Mouse (Mus musculus) spleen, postnatal 36 days (tissue): ENCODE measurements around the gene Mxra7.
A peak's percentile ranks its signal among the peaks of the same experiment; 100 is the strongest.

ENCODE experiments used
- DNase-seq, 2 experiments: peaks; one replicate each; pipeline ENCODE4 v3.0.0; 2022; ENCODE audit warnings: low spot score in 2 of 2, mixed read lengths in 1 of 2

Gene Mxra7

DNA sequence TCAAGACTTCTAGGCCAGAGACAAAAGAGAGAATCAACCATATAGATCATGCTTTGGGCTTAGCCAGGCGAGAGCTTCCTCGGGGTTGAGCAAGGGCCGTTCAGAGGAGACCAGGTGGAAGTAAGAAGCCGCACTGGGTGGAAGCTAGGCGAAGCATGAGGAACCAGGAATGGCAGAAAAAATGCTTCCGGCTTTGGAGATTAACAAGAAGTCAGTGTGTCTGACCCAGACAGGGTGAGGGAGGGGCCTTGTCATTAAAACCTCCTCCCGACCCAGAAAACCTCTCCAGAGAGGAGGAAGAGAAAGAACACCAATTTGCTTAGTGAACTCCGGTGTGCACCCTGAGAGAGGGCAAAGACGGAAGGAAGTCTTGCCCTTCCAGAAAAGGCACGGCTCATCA lies 43.6 kb downstream of the Mxra7 start:
- no peak for DNase-seq

DNA sequence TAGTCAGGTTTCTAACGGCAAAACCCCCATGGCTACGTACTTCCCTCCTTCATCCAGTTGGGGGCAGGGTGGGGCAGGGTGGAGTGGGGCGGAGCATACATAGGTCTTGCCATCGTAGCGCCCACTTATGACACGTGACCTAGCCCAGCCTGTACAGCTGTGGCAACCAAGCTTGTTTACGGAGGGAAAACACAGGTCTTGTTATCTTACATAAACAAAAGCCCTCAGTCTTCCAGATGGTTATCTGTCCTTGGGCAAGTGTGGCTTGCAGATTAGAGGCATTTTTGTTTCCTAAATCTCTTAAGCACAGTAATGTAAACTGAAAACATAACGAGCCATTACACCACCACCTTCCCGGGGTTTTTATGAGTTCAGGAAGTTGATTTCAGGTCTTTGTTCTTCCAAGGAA lies 45.1 kb downstream of the Mxra7 start:
- peak; percentile 68 to 69 for DNase-seq

DNA sequence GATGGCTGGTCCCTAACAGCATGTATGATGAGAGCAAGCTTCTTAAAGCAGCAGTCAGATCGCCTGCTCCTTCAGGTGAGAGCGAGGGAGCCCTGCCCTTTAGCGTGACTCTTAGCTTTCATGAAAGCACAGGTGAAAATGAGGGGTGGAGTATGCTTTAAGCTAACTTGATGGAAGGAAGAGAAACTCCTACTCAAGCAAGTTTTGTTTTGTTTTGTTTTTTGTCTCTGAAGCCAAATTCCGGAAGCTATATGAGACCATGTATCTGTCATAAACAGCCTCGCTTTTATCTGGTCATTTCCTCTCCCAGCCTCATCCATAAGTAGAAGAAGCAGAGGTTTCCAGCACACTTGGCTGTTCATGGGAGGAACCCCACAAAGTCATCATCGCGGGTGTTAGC lies 52.4 kb downstream of the Mxra7 start, which contains the start of gene St6galnac1:
Gene St6galnac1, minus strand, starts transcription at position 101 of the 400 bp plus-strand sequence.
- DNase-seq: no peak

DNA sequence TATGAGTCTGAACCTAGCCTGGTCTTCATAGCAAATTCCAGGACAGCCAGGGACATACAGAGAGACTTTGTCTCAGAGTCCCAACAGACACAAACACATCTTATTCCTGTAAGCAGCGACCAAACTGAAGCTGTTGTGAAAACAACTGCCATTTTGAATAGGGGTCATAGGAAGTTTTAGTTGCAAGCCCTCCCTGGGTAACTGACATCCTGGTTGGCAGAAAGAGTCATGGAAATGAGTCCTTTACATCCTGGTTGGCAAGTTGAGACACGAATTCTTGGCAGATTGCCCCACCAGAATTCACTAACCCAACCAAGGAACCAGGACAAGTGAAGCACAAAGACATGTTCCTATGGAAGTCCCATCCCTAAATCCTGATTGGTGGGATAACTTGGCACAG lies 54.6 kb downstream of the Mxra7 start:
- no peak for DNase-seq

DNA sequence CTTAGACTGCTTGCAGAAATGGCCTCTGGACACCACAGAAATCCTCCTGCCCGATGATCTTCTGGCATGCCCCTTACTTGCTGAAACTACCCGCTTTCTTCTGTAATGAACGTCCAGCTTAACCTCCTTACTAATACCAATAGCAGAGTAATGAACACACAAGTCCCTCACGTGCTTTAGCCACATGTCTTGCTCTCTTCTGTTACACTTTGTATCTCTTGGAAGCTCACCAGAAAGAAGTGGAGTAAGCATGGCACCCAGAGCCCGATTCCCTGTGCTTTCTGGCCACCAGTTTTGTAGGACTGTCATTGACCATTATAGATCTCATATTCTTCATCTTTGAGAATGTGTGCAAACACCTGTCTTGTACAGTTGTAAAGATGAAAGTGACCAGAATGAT lies 58.0 kb downstream of the Mxra7 start:
- no peak for DNase-seq

DNA sequence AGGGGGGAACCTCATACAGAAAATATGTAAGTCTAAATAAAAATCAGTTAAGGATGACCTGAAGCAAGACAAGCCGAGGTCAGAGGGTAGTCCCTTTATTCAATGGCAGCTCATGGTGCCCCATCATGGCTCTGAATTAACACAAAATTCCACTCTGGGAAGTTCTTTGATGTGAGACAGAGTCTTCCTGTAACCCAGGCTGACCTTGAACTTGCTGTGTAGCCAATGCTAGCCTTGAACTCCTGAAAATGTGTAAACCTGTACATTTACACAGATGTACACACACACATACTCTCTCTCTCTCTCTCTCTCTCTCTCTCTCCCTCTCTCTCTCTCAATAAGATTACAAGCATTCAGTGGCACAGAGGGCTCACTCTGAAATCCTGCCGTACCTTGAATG lies 62.9 kb downstream of the Mxra7 start:
- DNase-seq: no peak

DNA sequence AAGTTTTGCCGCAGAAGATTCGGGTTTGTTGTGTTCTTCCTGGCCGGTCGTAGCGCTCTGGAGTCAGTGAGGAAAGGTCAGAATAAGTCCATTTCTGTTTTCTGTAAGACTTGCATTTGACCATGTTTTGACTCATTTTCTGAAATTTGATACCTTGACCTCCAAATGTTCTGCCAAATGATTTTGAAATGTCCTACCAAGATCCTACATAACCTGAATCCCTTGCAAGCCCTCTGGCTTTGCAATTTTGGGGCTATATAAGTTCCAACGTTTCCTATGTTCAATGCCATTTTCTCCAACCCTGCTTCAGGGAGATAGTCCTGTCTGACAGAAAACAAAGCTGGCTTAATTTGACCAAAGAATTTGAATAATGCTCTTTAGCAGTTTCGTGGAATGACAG lies 63.5 kb downstream of the Mxra7 start:
- DNase-seq: no peak

DNA sequence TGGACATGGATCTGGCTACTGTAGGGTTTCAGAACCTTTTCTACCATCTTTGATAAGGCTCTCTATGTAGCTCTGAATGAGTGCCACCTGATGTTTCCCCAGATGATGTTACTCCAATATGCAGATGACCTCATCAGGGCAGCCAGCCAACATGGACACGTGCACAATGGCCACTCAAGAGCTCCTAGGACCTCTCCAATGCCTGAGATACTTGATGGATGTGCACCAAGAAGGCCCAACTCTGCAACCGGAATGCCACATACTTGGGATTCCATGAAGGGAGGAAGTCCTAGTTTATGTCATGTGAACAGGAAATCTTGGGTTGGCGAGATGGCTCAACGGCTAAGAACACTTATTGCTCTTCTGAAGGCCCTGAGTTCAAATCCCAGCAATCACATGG lies 72.7 kb downstream of the Mxra7 start:
- DNase-seq: no peak

DNA sequence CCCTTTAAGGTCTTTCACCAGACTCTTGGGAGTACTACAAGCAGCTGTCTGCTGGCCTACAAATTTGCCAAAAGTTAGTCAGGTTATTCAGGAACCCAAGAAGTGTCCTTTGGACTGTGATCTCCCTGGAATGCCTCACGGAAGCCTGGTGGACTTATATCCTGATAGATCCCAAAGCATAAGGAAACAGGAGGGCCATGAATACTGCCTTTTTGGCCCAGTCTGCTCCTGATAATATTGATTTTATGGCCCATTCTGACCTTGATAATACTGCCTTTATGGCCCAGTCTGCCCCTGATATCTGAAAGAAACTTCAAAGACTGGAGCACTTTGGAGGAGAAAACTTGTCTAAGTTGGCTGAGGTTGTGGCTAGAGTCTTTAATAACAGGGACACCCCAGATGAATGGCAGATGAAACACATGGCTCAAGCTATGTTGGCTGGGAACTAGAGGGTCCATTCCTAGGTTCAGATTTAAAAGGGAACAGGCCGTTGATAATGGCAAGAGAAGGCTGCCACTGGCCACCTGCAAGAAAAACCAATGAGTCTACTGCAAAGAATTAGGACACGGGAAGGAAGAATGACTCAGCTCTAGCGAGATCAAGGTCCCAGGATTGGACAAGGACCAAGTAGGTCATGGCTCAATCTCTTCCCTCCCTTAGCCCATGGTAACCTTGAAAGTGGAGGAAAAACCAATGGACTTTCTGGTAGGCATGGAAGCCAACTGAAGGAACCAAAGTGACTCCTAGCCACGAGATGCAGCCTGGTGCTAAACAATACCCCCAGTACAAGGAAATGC lies 74.0 kb downstream of the Mxra7 start:
- no peak for DNase-seq
